Mouse (Mus musculus) neural tube, embryonic 11.5 days (tissue): ENCODE measurements around the gene Cntn4. TPM values are rescaled to one million over a fixed set of nuclear protein-coding genes. Genes with fewer than 3 reads are reported as not detected.
A peak's percentile ranks its signal among the peaks of the same experiment; 100 is the strongest.

ENCODE experiments used
- ATAC-seq: fragments of 200-750 bp; cut with Nextera tagmentation; 2 replicates; pipeline ENCODE4 v1.8.0; 2017; ENCODE audit warnings: moderate number of reproducible peaks, mild to moderate bottlenecking, moderate TSS enrichment, moderate library complexity; ENCODE audit not compliant: insufficient read depth, low FRiP score, low TSS enrichment
- DNase-seq: peaks from one replicate; pipeline ENCODE4 v3.0.0-alpha.2; 2015; ENCODE audit warnings: low spot score
- H3K27ac ChIP-seq: fragments of 300-500 bp; sonication (generic); 2 replicates; pipeline ENCODE4 v1.5.1; 2014; ENCODE audit warnings: low read depth, mild to moderate bottlenecking, low read length
- H3K27me3 ChIP-seq: fragments of 300-500 bp; sonication (generic); 2 replicates; pipeline ENCODE4 v1.6.1; 2014; ENCODE audit warnings: mild to moderate bottlenecking, low read length, mixed read lengths; ENCODE audit not compliant: control insufficient read depth, insufficient read depth
- H3K36me3 ChIP-seq: fragments of 300-500 bp; sonication (generic); 2 replicates; pipeline ENCODE4 v1.6.1; 2014; ENCODE audit warnings: mild to moderate bottlenecking, low read length, moderate library complexity, mixed read lengths; ENCODE audit not compliant: control insufficient read depth, insufficient read depth
- H3K4me1 ChIP-seq: fragments of 300-500 bp; sonication (generic); 2 replicates; pipeline ENCODE4 v1.6.1; 2014; ENCODE audit warnings: low read length, mixed read lengths; ENCODE audit not compliant: control insufficient read depth, insufficient read depth
- H3K4me2 ChIP-seq: fragments of 300-500 bp; sonication (generic); 2 replicates; pipeline ENCODE4 v1.6.1; 2014; ENCODE audit warnings: low read depth, mild to moderate bottlenecking, moderate library complexity
- H3K4me3 ChIP-seq: fragments of 300-500 bp; sonication (generic); 2 replicates; pipeline ENCODE4 v1.5.1; 2014; ENCODE audit warnings: low read depth, low read length
- H3K9ac ChIP-seq: fragments of 300-500 bp; sonication (generic); 2 replicates; pipeline ENCODE4 v1.6.1; 2014; ENCODE audit warnings: mild to moderate bottlenecking, low read length
- H3K9me3 ChIP-seq: fragments of 300-500 bp; sonication (generic); 2 replicates; pipeline ENCODE4 v1.6.1; 2016; ENCODE audit warnings: low read length; ENCODE audit not compliant: control insufficient read depth
- WGBS: fragments of 180-500 bp; shearing (Covaris S2); extraction: QIAGEN DNeasy Blood & Tissue Kit; methylation state at CpG from one replicate; pipeline ENCODE4 v1.1.7; 2014; 5-methylcytosine and 5-hydroxymethylcytosine counted together
- polyA plus RNA-seq: library from polyadenylated mRNA; unstranded; fragments of >200 nt; fragmentation: Nextera tagmentation; extraction: Ambion mirVana; gene quantifications from 2 replicates; pipeline ENCODE4 v1.2.1, GENCODE M21; 2014

Cntn4 gene
- polyA plus RNA-seq, 1 experiment from 2014 or later: 1.4 TPM

DNA sequence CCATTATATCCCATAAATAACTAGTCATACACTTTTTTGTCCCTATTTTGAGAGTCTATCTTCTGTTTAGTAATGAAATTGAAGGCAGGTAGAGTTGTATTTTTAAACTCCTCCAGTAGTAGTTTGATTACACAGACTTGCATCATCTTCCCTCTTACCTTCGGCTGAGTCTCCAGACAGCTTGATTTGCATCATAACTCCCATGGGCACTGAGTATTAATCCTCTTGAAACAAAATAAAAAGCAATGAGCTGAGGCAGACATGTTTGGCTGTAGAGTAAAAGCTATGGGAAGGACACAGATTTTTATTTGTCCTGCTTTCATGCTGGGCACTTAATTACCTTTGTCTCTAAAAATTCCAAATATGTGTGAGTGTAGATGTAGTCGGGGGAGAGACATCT lies 476.1 kb downstream of the Cntn4 start:
- H3K9ac ChIP-seq: no peak overlapping the region
- DNase-seq (no peak), ATAC-seq (no peak)
- no peaks in the 10 kb centered on the region for H3K36me3 ChIP-seq
- H3K27me3 ChIP-seq: no peaks in the 10 kb centered on the region
- no peak overlapping the region for H3K27ac ChIP-seq
- H3K9me3 ChIP-seq: no peaks in the 10 kb centered on the region
- H3K4me3 ChIP-seq: no peak overlapping the region
- WGBS: 63% methylated on average over 2 of the region's 2 CpGs
- no peak overlapping the region for H3K4me2 ChIP-seq
- no peaks in the 10 kb centered on the region for H3K4me1 ChIP-seq

DNA sequence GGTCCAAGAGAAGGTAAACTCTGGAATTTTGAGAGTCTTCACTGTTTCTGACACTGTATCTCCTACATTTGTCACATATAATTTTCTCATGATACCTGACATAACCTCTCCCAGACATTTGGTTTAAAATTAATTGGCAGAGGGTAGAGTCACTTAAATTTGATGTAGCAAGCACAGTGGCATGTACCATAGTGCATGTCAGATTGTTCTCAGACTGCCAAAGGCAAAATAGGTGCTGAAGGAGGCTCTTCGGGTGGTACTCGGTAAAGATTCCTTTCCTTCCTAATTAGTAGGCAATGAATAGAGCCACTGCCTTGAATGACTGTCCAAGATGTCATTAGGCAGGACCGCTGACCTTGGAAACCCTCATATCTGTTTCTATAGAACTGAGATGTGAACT lies 477.9 kb downstream of the Cntn4 start:
- 89% methylated on average over 3 of the region's 3 CpGs for WGBS

DNA sequence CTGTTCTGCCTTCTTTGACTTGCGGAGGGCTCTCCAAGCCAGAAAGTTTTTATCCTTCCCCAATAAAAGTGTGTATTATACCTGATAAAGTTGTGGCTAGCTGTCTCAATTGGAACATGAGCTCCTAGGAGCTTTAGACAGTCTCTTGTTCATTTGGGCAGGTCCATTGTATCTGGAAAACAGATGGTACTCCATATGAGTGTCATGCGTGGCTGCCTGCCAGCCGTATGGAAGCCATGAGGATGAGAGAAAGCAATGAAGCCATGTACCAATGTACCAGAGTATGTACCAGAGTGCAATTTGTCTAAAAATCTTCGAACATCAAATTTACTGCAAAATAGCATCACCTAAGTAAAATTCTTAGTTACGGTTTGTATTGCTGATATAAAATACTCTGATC lies 500.1 kb downstream of the Cntn4 start:
- Histone ChIP-seq H3K9me3 (no peaks in the 10 kb centered on the region), H3K27me3 (no peaks in the 10 kb centered on the region), H3K4me1 (no peaks in the 10 kb centered on the region), H3K27ac (no peak overlapping the region), H3K9ac (no peak overlapping the region), H3K36me3 (no peaks in the 10 kb centered on the region), H3K4me3 (no peak overlapping the region), H3K4me2 (no peak overlapping the region)
- DNase-seq (no peak), ATAC-seq (no peak)
- 90% methylated on average over 5 of the region's 5 CpGs for WGBS

More for the DNA sequence above, 477.9 kb downstream of the Cntn4 start:
- H3K9me3 ChIP-seq: no peaks in the 10 kb centered on the region
- no peak overlapping the region for H3K27ac ChIP-seq
- H3K27me3 ChIP-seq: no peaks in the 10 kb centered on the region
- no peak overlapping the region for H3K9ac ChIP-seq
- no peaks in the 10 kb centered on the region for H3K4me1 ChIP-seq
- no peaks in the 10 kb centered on the region for H3K36me3 ChIP-seq
- DNase-seq: no peak
- no peak for ATAC-seq
- no peak overlapping the region for H3K4me2 ChIP-seq
- H3K4me3 ChIP-seq: no peak overlapping the region

DNA sequence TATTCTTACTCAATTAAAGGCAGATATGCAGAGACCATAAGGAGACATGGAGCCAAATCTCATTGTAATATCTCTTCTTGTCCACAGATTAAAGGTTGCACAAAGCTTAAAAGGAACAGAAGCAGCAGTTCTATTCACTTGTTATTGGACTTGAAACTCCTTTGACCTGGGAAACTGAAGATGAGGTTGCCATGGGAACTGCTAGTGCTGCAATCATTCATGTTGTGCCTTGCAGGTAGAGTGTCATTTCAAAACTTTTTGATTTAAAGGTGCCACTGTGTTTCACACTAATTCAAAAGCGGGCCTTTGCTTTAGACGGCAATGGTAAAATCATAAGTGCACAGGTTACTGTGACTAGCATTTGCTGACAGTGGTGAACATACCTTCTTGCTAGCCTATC lies 504.1 kb downstream of the Cntn4 start:
- no peaks in the 10 kb centered on the region for H3K9me3 ChIP-seq
- no peak for ATAC-seq
- no peak overlapping the region for H3K4me2 ChIP-seq
- H3K9ac ChIP-seq: no peak overlapping the region
- H3K4me3 ChIP-seq: no peak overlapping the region
- no peak for DNase-seq
- H3K36me3 ChIP-seq: no peaks in the 10 kb centered on the region
- no peaks in the 10 kb centered on the region for H3K4me1 ChIP-seq
- no peak overlapping the region for H3K27ac ChIP-seq
- WGBS: 90% methylated on average over 2 of the region's 2 CpGs
- H3K27me3 ChIP-seq: no peaks in the 10 kb centered on the region

DNA sequence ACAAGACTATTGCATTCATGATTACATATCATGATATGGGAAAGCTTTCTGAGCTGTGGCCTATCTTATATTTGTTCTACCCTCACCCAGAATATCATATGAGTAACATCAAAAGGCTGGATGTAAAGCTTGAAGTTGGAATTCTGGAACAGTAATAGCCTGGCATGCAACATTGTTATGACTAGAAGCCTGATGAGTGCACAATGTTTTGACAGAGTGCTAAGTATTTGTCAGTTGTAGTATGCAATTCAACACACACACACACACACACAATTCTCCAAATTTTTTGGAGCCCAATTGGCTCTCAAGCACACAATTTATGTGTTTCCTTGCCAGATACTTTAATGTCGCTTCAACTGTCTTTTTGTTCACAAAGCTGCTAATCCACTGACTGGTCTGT lies 523.5 kb downstream of the Cntn4 start:
- Histone ChIP-seq H3K9ac (no peak overlapping the region), H3K36me3 (no peaks in the 10 kb centered on the region), H3K4me2 (no peak overlapping the region), H3K27me3 (no peaks in the 10 kb centered on the region), H3K27ac (no peak overlapping the region), H3K4me1 (no peaks in the 10 kb centered on the region), H3K4me3 (no peak overlapping the region), H3K9me3 (no peaks in the 10 kb centered on the region)
- WGBS: 83% methylated on average over 1 of the region's 1 CpGs
- DNase-seq (no peak), ATAC-seq (no peak)

GRCm38 (mm10) chr6:106207401-106207800 lies 529.9 kb downstream of the Cntn4 start:
- Histone ChIP-seq H3K27me3 (no peaks in the 10 kb centered on the region), H3K27ac (no peak overlapping the region), H3K4me1 (no peaks in the 10 kb centered on the region), H3K4me2 (no peak overlapping the region), H3K36me3 (no peaks in the 10 kb centered on the region), H3K9ac (no peak overlapping the region), H3K4me3 (no peak overlapping the region), H3K9me3 (no peaks in the 10 kb centered on the region)
- ATAC-seq (no peak), DNase-seq (no peak)

DNA sequence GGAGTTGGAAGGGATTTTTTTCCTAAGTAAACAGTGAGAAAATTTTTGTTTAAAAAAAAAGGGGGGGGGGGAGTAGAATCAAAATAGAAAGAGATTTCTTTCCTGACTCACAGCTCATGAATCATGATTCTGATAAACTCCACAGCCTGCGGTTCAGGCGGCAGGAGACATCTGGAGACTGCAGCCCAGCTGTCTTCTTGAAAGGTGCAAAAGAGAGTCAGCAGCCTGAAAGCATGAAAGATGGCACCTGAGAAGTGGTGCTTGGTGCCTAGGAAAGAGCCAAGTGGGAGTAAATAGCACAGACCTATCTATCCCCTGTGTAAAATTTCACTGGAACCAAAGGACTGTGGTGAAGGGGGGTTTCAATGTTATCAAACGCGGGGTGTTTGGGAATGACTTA lies 535.6 kb downstream of the Cntn4 start:
- Histone ChIP-seq H3K27ac (no peak overlapping the region), H3K4me3 (no peak overlapping the region), H3K4me2 (no peak overlapping the region), H3K4me1 (no peaks in the 10 kb centered on the region), H3K27me3 (no peaks in the 10 kb centered on the region), H3K9ac (no peak overlapping the region), H3K36me3 (no peaks in the 10 kb centered on the region), H3K9me3 (no peaks in the 10 kb centered on the region)
- no peak for ATAC-seq
- no peak for DNase-seq
- 77% methylated on average over 4 of the region's 4 CpGs for WGBS

DNA sequence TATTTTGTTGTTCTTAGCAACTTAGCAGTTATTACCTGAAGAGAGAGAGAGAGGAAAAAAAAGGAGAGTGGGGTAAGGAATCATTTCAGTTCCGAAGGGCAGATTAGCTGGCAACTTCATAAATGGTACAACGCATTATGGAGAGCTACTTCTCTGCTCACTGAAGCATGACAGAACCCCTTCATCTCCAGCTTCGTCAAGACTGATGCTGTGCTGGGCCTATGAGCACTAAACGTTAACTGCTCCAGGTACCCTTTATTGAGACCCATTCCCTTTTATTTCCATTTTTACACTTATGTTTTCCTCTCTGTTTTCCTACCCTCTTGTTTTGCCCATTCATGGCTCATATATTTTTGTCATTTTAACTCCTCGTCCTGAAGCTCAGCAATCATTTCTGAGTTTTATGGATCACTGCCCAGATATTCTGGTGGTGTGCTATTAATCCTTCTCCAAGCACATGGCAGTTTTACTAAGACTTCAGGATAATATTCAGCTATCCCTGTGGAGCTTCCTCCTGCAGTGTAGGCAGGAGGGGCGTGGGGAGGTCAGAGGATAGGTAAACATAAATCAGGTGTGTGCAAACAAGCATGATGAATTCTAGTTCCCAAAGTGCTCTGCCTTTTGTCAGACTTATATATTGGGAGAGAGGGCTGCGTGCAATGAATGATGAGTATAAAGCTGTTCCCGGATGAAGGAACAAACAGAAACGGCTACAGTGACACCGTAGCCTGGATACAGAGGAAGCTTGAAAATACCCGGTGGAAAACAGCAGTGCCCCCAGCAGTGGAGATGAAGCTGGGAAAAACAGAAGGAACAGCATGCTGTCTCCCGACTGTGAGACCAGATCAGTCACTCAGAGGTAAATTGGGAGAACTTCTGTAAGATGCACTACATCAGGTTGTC lies 559.8 kb downstream of the Cntn4 start:
- DNase-seq (no peak), ATAC-seq (0 out of 2 replicates have a peak, but pooled peaks have one; percentile 62)
- Histone ChIP-seq H3K4me2 (no peak overlapping the region), H3K27me3 (no peaks in the 10 kb centered on the region), H3K9ac (no peak overlapping the region), H3K4me1 (no peaks in the 10 kb centered on the region), H3K9me3 (no peaks in the 10 kb centered on the region), H3K27ac (no peak overlapping the region), H3K4me3 (no peak overlapping the region), H3K36me3 (no peaks in the 10 kb centered on the region)
- WGBS: 55% methylated on average over 12 of the region's 12 CpGs

DNA sequence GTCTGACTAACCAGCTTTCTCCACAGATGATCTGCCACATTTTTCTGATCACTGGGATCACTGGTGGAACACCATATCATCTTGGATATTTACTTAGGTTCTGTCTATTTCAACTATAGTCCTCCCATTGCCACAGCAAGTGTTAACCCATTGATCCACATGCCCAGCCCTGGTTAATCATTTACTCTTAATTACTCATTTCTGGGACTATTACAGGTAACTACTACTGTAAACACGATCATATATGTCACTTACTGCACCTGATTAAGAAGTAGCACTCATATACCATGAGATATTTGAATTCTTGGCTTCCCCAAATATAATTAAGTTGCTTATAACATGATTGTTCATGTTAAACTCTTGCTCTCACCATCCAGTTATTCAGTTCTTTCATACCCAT lies 564.1 kb downstream of the Cntn4 start:
- Histone ChIP-seq H3K4me3 (no peak overlapping the region), H3K27ac (no peak overlapping the region), H3K4me2 (no peak overlapping the region), H3K9ac (no peak overlapping the region), H3K4me1 (no peaks in the 10 kb centered on the region), H3K27me3 (no peaks in the 10 kb centered on the region), H3K9me3 (no peaks in the 10 kb centered on the region), H3K36me3 (no peaks in the 10 kb centered on the region)
- WGBS: 77% methylated on average over 1 of the region's 1 CpGs
- no peak for ATAC-seq
- DNase-seq: no peak
